Mouse (Mus musculus) myocyte (in vitro differentiated cells): ENCODE data around the gene Snx29.

Source experiments
- CEBPB ChIP-seq: IDR thresholded peaks from 2 replicates; pipeline ENCODE4 v1.6.1; 2011; ENCODE audit warnings: mild to moderate bottlenecking, moderate library complexity; ENCODE audit not compliant: poor library complexity, insufficient read depth, severe bottlenecking
- E2F4 ChIP-seq: IDR thresholded peaks from one replicate; pipeline ENCODE4 v1.6.1; 2011; ENCODE audit warnings: mild to moderate bottlenecking, control low read depth, moderate library complexity; ENCODE audit not compliant: insufficient read depth
- MAX ChIP-seq: IDR thresholded peaks from one replicate; pipeline ENCODE4 v1.6.1; 2011; ENCODE audit warnings: low read depth, mild to moderate bottlenecking, control low read depth
- MYOD1 ChIP-seq, 3 experiments: IDR thresholded peaks; one replicate each; pipeline ENCODE4 v1.6.1; 2011; ENCODE audit warnings: control low read depth in 2 of 3, low read depth in 2 of 3, mild to moderate bottlenecking in 2 of 3, moderate library complexity in 1 of 3; ENCODE audit not compliant: insufficient read length in 2 of 3, control insufficient read depth in 1 of 3
- MYOG ChIP-seq, 3 experiments: IDR thresholded peaks; one replicate each; pipeline ENCODE4 v1.6.1; 2011; ENCODE audit warnings: control low read depth in 2 of 3, low read depth in 2 of 3, mild to moderate bottlenecking in 2 of 3; ENCODE audit not compliant: insufficient read length in 2 of 3, control insufficient read depth in 1 of 3, insufficient read depth in 1 of 3
- POLR2A ChIP-seq: IDR thresholded peaks from one replicate; pipeline ENCODE4 v1.6.1; 2011; ENCODE audit warnings: low read depth, mild to moderate bottlenecking, control low read depth, moderate library complexity; ENCODE audit not compliant: insufficient read length
- POLR2AphosphoS2 ChIP-seq: IDR thresholded peaks from one replicate; pipeline ENCODE4 v1.6.1; 2011; ENCODE audit warnings: low read depth, control low read depth; ENCODE audit not compliant: insufficient read length
- REST ChIP-seq: IDR thresholded peaks from one replicate; pipeline ENCODE4 v1.6.1; 2011; ENCODE audit warnings: mild to moderate bottlenecking, control low read depth, moderate library complexity; ENCODE audit not compliant: insufficient read depth, insufficient read length
- SRF ChIP-seq: IDR thresholded peaks from one replicate; pipeline ENCODE4 v1.6.1; 2011; ENCODE audit warnings: low read depth; ENCODE audit not compliant: control insufficient read depth, insufficient read length
- TCF12 ChIP-seq: IDR thresholded peaks from one replicate; pipeline ENCODE4 v1.6.1; 2011; ENCODE audit warnings: mild to moderate bottlenecking, control low read depth; ENCODE audit not compliant: poor library complexity, insufficient read depth, severe bottlenecking
- TCF3 ChIP-seq: IDR thresholded peaks from one replicate; pipeline ENCODE4 v1.6.1; 2011; ENCODE audit warnings: low read depth, control low read depth; ENCODE audit not compliant: insufficient read length
- USF1 ChIP-seq: IDR thresholded peaks from one replicate; pipeline ENCODE4 v1.6.1; 2011; ENCODE audit warnings: low read depth, mild to moderate bottlenecking, control low read depth, moderate library complexity

DNA sequence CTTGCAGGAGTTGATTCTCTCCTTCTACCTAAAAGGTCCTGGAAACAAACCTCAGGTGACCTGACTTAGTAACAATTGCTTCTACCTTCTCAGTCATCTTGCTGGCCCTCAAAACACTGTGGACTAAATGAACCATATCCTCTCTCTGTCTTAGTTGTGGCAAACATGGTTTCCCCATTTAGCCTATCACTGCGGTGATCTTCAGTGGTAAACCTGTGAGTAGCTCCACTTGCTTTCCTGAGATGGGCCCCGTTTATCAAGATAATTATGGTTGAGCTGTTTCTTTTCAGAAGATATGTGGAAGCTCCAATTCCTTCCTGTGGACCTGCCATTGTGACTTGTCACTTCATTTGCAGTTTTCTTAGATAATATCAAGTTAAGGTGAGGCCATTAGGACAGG lies 37.8 kb upstream of the Snx29 start:
- TF ChIP-seq MYOG (IDR thresholded peaks at IDR 0.05; ENCODE audit: control insufficient read depth in 1 of 3, insufficient read depth in 1 of 3, insufficient read length in 2 of 3, low read depth in 2 of 3) (no peak), E2F4 (no peak), POLR2A (no peak), USF1 (no peak), POLR2AphosphoS2 (no peak), MAX (no peak), TCF12 (no peak), MYOD1 (IDR thresholded peaks at IDR 0.05; ENCODE audit: control insufficient read depth in 1 of 3, insufficient read length in 2 of 3, low read depth in 2 of 3) (no peak), SRF (no peak), TCF3 (no peak), CEBPB (no peak), REST (no peak)
